Mouse (Mus musculus): Measurements from ENCODE around the gene Efcab11.
A peak's percentile ranks its signal among the peaks of the same experiment; 100 is the strongest.

DNA sequence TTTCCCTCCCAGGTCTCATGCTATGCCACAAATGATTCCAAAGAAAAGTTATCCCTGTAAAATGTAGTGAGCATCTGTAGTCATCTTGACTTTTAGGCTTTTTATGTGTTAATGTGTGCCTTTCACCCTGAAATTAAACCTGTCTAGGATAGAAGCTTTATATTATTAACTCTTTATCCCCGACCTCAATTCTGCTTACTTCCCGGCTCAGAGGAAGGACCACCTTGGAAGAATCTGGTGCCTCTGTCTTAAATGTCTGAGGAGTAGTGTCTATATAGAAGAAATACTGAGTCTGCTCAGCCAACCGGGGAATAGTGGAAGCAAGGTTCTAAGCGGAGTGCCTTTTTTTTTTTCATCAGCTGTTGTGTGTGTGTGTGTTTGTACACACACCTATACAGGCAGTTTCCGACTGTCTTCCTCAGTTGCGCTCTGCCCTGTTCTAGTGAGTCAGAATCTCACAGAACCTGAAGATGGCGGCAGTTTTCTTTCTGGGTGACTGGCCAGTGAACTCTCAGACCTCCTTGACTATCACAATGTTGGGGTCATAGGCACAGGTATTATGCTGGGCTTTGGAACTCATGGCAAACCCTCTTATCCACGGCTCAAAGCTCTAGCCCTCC, 1.2 kb upstream of the Efcab11 start:
- TF ChIP-seq CTCF (IDR thresholded peaks at IDR 0.05; ENCODE audit: low read depth) (peak; percentile 8; the same call in 1 of the 2 replicates), EP300 (optimal IDR thresholded peaks at IDR 0.05) (no peak)
